Mouse (Mus musculus) lung, embryonic 14.5 days (tissue): ENCODE data around the gene Sdsl. TPM values are rescaled to one million over a fixed set of nuclear protein-coding genes. Genes with fewer than 3 reads are reported as not detected.

Source experiments
- ATAC-seq: fragments of 200-750 bp; cut with Nextera tagmentation; 2 replicates; pipeline ENCODE4 v1.8.0; 2017; ENCODE audit warnings: mild to moderate bottlenecking, moderate TSS enrichment, moderate library complexity; ENCODE audit not compliant: insufficient read depth
- DNase-seq: peaks from one replicate; pipeline ENCODE4 v3.0.0-alpha.2; 2015
- H3K27ac ChIP-seq: fragments of 300-500 bp; sonication (generic); 2 replicates; pipeline ENCODE4 v1.5.1; 2014; ENCODE audit warnings: low read depth, mild to moderate bottlenecking, moderate library complexity
- H3K27me3 ChIP-seq: fragments of 300-500 bp; sonication (generic); 2 replicates; pipeline ENCODE4 v1.6.1; 2014; ENCODE audit warnings: low read length, control low read depth; ENCODE audit not compliant: insufficient read depth
- H3K36me3 ChIP-seq: fragments of 300-500 bp; sonication (generic); 2 replicates; pipeline ENCODE4 v1.6.1; 2014; ENCODE audit warnings: control low read depth; ENCODE audit not compliant: insufficient read depth
- H3K4me1 ChIP-seq: fragments of 300-500 bp; sonication (generic); 2 replicates; pipeline ENCODE4 v1.6.1; 2014; ENCODE audit warnings: antibody characterized with exemption, control low read depth; ENCODE audit not compliant: insufficient read depth
- H3K4me2 ChIP-seq: fragments of 300-500 bp; sonication (generic); 2 replicates; pipeline ENCODE4 v1.6.1; 2014; ENCODE audit warnings: mild to moderate bottlenecking
- H3K4me3 ChIP-seq: fragments of 300-500 bp; sonication (generic); 2 replicates; pipeline ENCODE4 v1.5.1; 2014; ENCODE audit warnings: low read depth, low read length
- H3K9ac ChIP-seq: fragments of 300-500 bp; sonication (generic); 2 replicates; pipeline ENCODE4 v1.6.1; 2014
- H3K9me3 ChIP-seq: fragments of 300-500 bp; sonication (generic); 2 replicates; pipeline ENCODE4 v1.6.1; 2016; ENCODE audit warnings: low read depth, low read length, control low read depth
- CTCF ChIP-seq: IDR thresholded peaks from 2 replicates; pipeline ENCODE4 v1.5.1; 2016; ENCODE audit warnings: antibody characterized with exemption, low read depth
- WGBS: fragments of 180-500 bp; shearing (Covaris S2); extraction: QIAGEN DNeasy Blood & Tissue Kit; methylation state at CpG from one replicate; pipeline ENCODE4 v1.1.7; 2014; 5-methylcytosine and 5-hydroxymethylcytosine counted together
- polyA plus RNA-seq: library from polyadenylated mRNA; unstranded; fragments of >200 nt; fragmentation: Nextera tagmentation; extraction: Ambion mirVana; gene quantifications from 2 replicates; pipeline ENCODE4 v1.2.1, GENCODE M21; 2014

The Sdsl gene
- polyA plus RNA-seq, 1 experiment from 2014 or later: 4.7 TPM

DNA sequence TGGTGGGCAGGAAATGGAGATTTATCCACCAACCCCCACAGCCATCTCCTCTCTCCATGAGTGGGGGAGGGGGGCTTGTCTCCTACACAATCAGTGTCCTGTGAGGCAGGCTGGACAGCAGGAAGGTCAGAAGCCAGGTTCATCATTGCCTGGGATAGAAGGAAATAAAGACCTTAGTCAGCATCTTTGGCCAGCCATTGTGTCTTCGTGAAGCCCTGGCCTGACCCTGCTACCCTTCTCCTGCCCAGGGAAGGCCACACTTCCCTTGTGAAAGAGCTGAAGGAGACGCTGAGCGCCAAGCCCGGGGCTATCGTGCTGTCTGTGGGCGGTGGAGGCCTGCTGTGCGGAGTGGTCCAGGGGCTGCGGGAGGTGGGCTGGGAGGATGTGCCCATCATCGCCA lies 8.6 kb upstream of the Sdsl start:
- Histone ChIP-seq H3K9me3 (no peaks in the 10 kb centered on the region), H3K4me1 (no peaks in the 10 kb centered on the region), H3K4me2 (no peak overlapping the region), H3K9ac (no peak overlapping the region), H3K27me3 (no peaks in the 10 kb centered on the region), H3K36me3 (peaks cover 21% of the 10 kb centered on the region), H3K4me3 (no peak overlapping the region), H3K27ac (no peak overlapping the region)
- WGBS: 64% methylated on average over 9 of the region's 9 CpGs
- DNase-seq (no peak), ATAC-seq (no peak)
- no peak for TF ChIP-seq CTCF

GRCm38 (mm10) chr5:120479538-120479937 lies 6.9 kb upstream of the Sdsl start:
- DNase-seq (no peak), ATAC-seq (no peak)
- Histone ChIP-seq H3K36me3 (0 out of 2 replicates have a peak, but pooled peaks cover 4% of the 10 kb centered on the region), H3K9ac (no peak overlapping the region), H3K27ac (no peak overlapping the region), H3K27me3 (no peaks in the 10 kb centered on the region), H3K4me2 (no peak overlapping the region), H3K4me3 (no peak overlapping the region), H3K4me1 (no peaks in the 10 kb centered on the region), H3K9me3 (no peaks in the 10 kb centered on the region)
- TF ChIP-seq CTCF: no peak
- 58% methylated on average over 4 of the region's 4 CpGs for WGBS

DNA sequence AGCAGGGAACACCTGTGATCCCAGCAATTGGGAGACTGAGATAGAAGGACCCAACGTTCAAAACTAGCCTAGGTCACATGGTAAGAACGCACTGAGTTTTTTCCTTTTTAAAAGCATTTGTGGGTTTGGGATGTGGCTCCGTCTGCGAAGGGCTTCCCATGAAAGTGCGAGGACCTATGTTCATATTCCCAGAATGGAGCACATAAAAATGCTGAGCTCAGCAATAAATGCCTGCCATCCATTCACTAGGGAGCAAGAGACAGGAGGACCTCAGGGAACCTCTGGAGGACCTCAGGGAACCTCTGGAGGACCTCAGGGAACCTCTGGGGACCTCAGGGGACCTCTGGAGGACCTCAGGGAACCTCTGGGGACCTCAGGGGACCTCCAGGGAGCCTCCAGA lies 5.4 kb upstream of the Sdsl start:
- Histone ChIP-seq H3K27ac (no peak overlapping the region), H3K36me3 (no peaks in the 10 kb centered on the region)
- TF ChIP-seq CTCF: no peak

DNA sequence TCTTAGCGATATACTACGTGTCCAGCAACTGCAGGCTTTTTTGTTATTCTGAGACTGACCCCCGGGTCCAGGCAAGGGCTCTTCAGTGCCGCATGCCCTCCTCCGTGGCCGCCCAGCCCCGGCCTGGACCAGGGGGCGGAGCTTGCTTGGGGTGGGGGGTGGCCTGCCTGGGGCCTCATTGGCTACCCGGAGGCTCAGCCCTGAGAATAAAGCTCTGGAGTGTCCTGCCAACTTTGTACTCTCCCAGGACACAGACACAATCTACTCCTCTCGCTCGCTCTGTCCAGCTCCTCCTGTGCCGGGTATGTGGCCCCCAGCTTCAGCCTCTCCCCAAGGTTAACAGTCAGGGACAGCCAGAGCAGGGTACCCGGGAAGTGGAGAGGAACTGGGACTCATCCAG lies 3.7 kb upstream of the Sdsl start, which contains the start of gene Sds:
TSS of gene Sds (plus strand) at position 231 of the 400 bp plus-strand sequence.
- no peaks in the 10 kb centered on the region for H3K36me3 ChIP-seq
- H3K4me3 ChIP-seq: no peak within 1 kb of the TSS
- no peaks in the 10 kb centered on the region for H3K27me3 ChIP-seq
- ATAC-seq: no peak
- DNase-seq: no peak
- no peaks in the 10 kb centered on the region for H3K4me1 ChIP-seq
- no peaks in the 10 kb centered on the region for H3K9me3 ChIP-seq
- TF ChIP-seq CTCF: no peak
- WGBS: 11% methylated on average over 13 of the region's 13 CpGs
- H3K27ac ChIP-seq: no peak within 1 kb of the TSS
- H3K4me2 ChIP-seq: peak within 1 kb of the TSS; percentile 20; the same call in 1 of the 2 replicates
- no peak within 1 kb of the TSS for H3K9ac ChIP-seq

More for the DNA sequence above, 5.4 kb upstream of the Sdsl start:
- no peak overlapping the region for H3K4me2 ChIP-seq
- no peak overlapping the region for H3K9ac ChIP-seq
- ATAC-seq: no peak
- no peak overlapping the region for H3K4me3 ChIP-seq
- 85% methylated on average over 5 of the region's 5 CpGs for WGBS
- H3K9me3 ChIP-seq: no peaks in the 10 kb centered on the region
- no peak for DNase-seq
- no peaks in the 10 kb centered on the region for H3K4me1 ChIP-seq
- no peaks in the 10 kb centered on the region for H3K27me3 ChIP-seq

- Histone ChIP-seq H3K27ac (no peak overlapping the region), H3K4me2 (peak overlapping the region; percentile 20; the same call in 1 of the 2 replicates), H3K27me3 (no peaks in the 10 kb centered on the region), H3K9me3 (no peaks in the 10 kb centered on the region), H3K9ac (no peak overlapping the region), H3K4me1 (no peaks in the 10 kb centered on the region), H3K4me3 (no peak overlapping the region), H3K36me3 (no peaks in the 10 kb centered on the region)
- 55% methylated on average over 8 of the region's 8 CpGs for WGBS
- DNase-seq (no peak), ATAC-seq (no peak)
- TF ChIP-seq CTCF: no peak
Measured at GRCm38 (mm10) chr5:120475861-120476260, 3.3 kb upstream of the Sdsl start.

- no peak for DNase-seq
- H3K9me3 ChIP-seq: no peaks in the 10 kb centered on the region
- no peak overlapping the region for H3K4me2 ChIP-seq
- no peak overlapping the region for H3K4me3 ChIP-seq
- H3K27me3 ChIP-seq: no peaks in the 10 kb centered on the region
- no peaks in the 10 kb centered on the region for H3K4me1 ChIP-seq
- 94% methylated on average over 2 of the region's 2 CpGs for WGBS
- no peaks in the 10 kb centered on the region for H3K36me3 ChIP-seq
- ATAC-seq: no peak
- H3K27ac ChIP-seq: no peak overlapping the region
- no peak overlapping the region for H3K9ac ChIP-seq
- no peak for TF ChIP-seq CTCF
Measured at GRCm38 (mm10) chr5:120473361-120473760, 751 bp upstream of the Sdsl start.

DNA sequence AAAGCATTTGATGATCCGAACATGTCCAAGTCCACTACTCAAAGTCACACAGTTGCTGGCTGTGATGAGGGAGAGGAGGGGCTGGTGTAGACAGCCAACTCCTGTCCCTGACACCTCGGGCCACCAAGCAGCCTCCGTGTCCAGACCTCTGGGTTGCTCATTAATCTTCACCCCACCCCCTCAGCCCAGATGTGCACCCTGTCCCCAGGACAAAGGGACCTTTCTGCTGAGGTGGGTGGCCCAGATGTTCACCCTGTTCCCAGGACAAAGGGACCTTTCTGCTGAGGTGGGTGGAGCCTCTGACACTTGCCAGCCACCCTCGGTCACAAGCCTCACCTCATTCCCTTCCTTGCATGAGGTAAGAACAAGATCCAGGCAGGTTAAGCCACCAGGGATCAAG lies 1.1 kb downstream of the Sdsl start:
- Histone ChIP-seq H3K4me1 (no peaks in the 10 kb centered on the region), H3K36me3 (no peaks in the 10 kb centered on the region), H3K4me3 (no peak overlapping the region), H3K27ac (no peak overlapping the region), H3K27me3 (no peaks in the 10 kb centered on the region), H3K4me2 (no peak overlapping the region), H3K9ac (no peak overlapping the region), H3K9me3 (no peaks in the 10 kb centered on the region)
- DNase-seq (no peak), ATAC-seq (no peak)
- no peak for TF ChIP-seq CTCF
- WGBS: 26% methylated on average over 4 of the region's 4 CpGs

GRCm38 (mm10) chr5:120468830-120469229 lies 3.8 kb downstream of the Sdsl start:
- Histone ChIP-seq H3K9me3 (no peaks in the 10 kb centered on the region), H3K4me2 (no peak overlapping the region), H3K4me1 (no peaks in the 10 kb centered on the region), H3K36me3 (no peaks in the 10 kb centered on the region), H3K9ac (no peak overlapping the region), H3K27me3 (no peaks in the 10 kb centered on the region), H3K27ac (no peak overlapping the region), H3K4me3 (no peak overlapping the region)
- DNase-seq (no peak), ATAC-seq (no peak)
- TF ChIP-seq CTCF: no peak
- 68% methylated on average over 6 of the region's 6 CpGs for WGBS
